Mouse (Mus musculus): ENCODE data around the gene Syvn1. TPM values are rescaled to one million over a fixed set of nuclear protein-coding genes. Genes with fewer than 3 reads are reported as not detected.

Syvn1 gene
- polyA plus RNA-seq (2015; fragmentation: Nextera tagmentation; extraction: Ambion mirVana): 17.7 and 21.3 TPM in 2 replicates

- Histone ChIP-seq H3K9ac (ENCODE audit: low read depth, low read length) (peak within 1 kb of the TSS; percentile 77), H3K4me2 (replicated peaks; ENCODE audit: low read depth) (peak within 1 kb of the TSS; percentile 90), H3K9me3 (ENCODE audit: control insufficient read depth) (no peaks in the 10 kb centered on the region), H3K27me3 (replicated peaks; ENCODE audit: control insufficient read depth, insufficient read depth, low read length) (no peaks in the 10 kb centered on the region), H3K27ac (ENCODE audit: low read depth, low read length) (peak within 1 kb of the TSS; percentile 97), H3K4me1 (replicated peaks; ENCODE audit: control insufficient read depth, insufficient read depth, low read length) (no peaks in the 10 kb centered on the region; the same call in 1 of the 2 replicates), H3K36me3 (ENCODE audit: control insufficient read depth, insufficient read depth) (peaks cover 33% of the 10 kb centered on the region), H3K4me3 (ENCODE audit: low read depth, low read length) (peak within 1 kb of the TSS; percentile 87)
- ATAC-seq: peak; percentile 87
- TF ChIP-seq CTCF (IDR thresholded peaks at IDR 0.05; ENCODE audit: low read depth): 0 out of 2 replicates have a peak, but pooled peaks have one; percentile 10
- under 1% methylated on average over 65 of the region's 65 CpGs for WGBS
These were observed at the start of gene Syvn1 for GRCm38 (mm10) chr19:6046294-6047153. Gene Syvn1, plus strand, starts transcription at chr19:6046576.

GRCm38 (mm10) chr19:5998180-5998579 lies 48.2 kb upstream of the Syvn1 start:
- H3K36me3 ChIP-seq (ENCODE audit: control insufficient read depth, insufficient read depth): peaks cover 40% of the 10 kb centered on the region
- no peak overlapping the region for H3K27ac ChIP-seq (ENCODE audit: low read depth, low read length)
- no peaks in the 10 kb centered on the region for H3K4me1 ChIP-seq (replicated peaks; ENCODE audit: control insufficient read depth, insufficient read depth, low read length)
- peak; percentile 46 for TF ChIP-seq CTCF (IDR thresholded peaks at IDR 0.05; ENCODE audit: low read depth)
- 89% methylated on average over 3 of the region's 3 CpGs for WGBS
- H3K27me3 ChIP-seq (replicated peaks; ENCODE audit: control insufficient read depth, insufficient read depth, low read length): no peaks in the 10 kb centered on the region
- H3K4me3 ChIP-seq (ENCODE audit: low read depth, low read length): no peak overlapping the region
- H3K9ac ChIP-seq (ENCODE audit: low read depth, low read length): no peak overlapping the region
- H3K4me2 ChIP-seq (replicated peaks; ENCODE audit: low read depth): no peak overlapping the region
- no peaks in the 10 kb centered on the region for H3K9me3 ChIP-seq (ENCODE audit: control insufficient read depth)
- no peak for ATAC-seq

GRCm38 (mm10) chr19:5999969-6000368 lies 46.4 kb upstream of the Syvn1 start:
- Histone ChIP-seq H3K4me3 (ENCODE audit: low read depth, low read length) (no peak overlapping the region), H3K4me2 (replicated peaks; ENCODE audit: low read depth) (no peak overlapping the region), H3K27ac (ENCODE audit: low read depth, low read length) (no peak overlapping the region), H3K9ac (ENCODE audit: low read depth, low read length) (no peak overlapping the region), H3K4me1 (replicated peaks; ENCODE audit: control insufficient read depth, insufficient read depth, low read length) (no peaks in the 10 kb centered on the region), H3K36me3 (ENCODE audit: control insufficient read depth, insufficient read depth) (peaks cover 22% of the 10 kb centered on the region), H3K9me3 (ENCODE audit: control insufficient read depth) (no peaks in the 10 kb centered on the region), H3K27me3 (replicated peaks; ENCODE audit: control insufficient read depth, insufficient read depth, low read length) (no peaks in the 10 kb centered on the region)
- no peak for TF ChIP-seq CTCF (IDR thresholded peaks at IDR 0.05; ENCODE audit: low read depth)
- no peak for ATAC-seq
- WGBS: 72% methylated on average over 5 of the region's 5 CpGs

- Histone ChIP-seq H3K9me3 (ENCODE audit: control insufficient read depth) (no peaks in the 10 kb centered on the region), H3K36me3 (ENCODE audit: control insufficient read depth, insufficient read depth) (peaks cover 18% of the 10 kb centered on the region), H3K4me2 (replicated peaks; ENCODE audit: low read depth) (no peak overlapping the region), H3K4me1 (replicated peaks; ENCODE audit: control insufficient read depth, insufficient read depth, low read length) (no peaks in the 10 kb centered on the region), H3K27me3 (replicated peaks; ENCODE audit: control insufficient read depth, insufficient read depth, low read length) (no peaks in the 10 kb centered on the region), H3K9ac (ENCODE audit: low read depth, low read length) (no peak overlapping the region; the same call in 1 of the 2 replicates), H3K27ac (ENCODE audit: low read depth, low read length) (no peak overlapping the region), H3K4me3 (ENCODE audit: low read depth, low read length) (no peak overlapping the region)
- no peak for ATAC-seq
- TF ChIP-seq CTCF (IDR thresholded peaks at IDR 0.05; ENCODE audit: low read depth): no peak
- 73% methylated on average over 11 of the region's 11 CpGs for WGBS
These were observed 40.8 kb upstream of the Syvn1 start for GRCm38 (mm10) chr19:6005541-6005940.

- TF ChIP-seq CTCF (IDR thresholded peaks at IDR 0.05; ENCODE audit: low read depth): no peak
- WGBS: 38% methylated on average over 13 of the region's 13 CpGs
- H3K4me3 ChIP-seq (ENCODE audit: low read depth, low read length): no peak overlapping the region
- no peaks in the 10 kb centered on the region for H3K4me1 ChIP-seq (replicated peaks; ENCODE audit: control insufficient read depth, insufficient read depth, low read length)
- peak; percentile 94 for ATAC-seq
- H3K36me3 ChIP-seq (ENCODE audit: control insufficient read depth, insufficient read depth): peaks cover 26% of the 10 kb centered on the region
- H3K9me3 ChIP-seq (ENCODE audit: control insufficient read depth): no peaks in the 10 kb centered on the region
- H3K9ac ChIP-seq (ENCODE audit: low read depth, low read length): no peak overlapping the region
- H3K4me2 ChIP-seq (replicated peaks; ENCODE audit: low read depth): peak overlapping the region; percentile 38; the same call in 1 of the 2 replicates
- no peaks in the 10 kb centered on the region for H3K27me3 ChIP-seq (replicated peaks; ENCODE audit: control insufficient read depth, insufficient read depth, low read length)
- no peak overlapping the region for H3K27ac ChIP-seq (ENCODE audit: low read depth, low read length)
These were observed 39.4 kb upstream of the Syvn1 start for GRCm38 (mm10) chr19:6007013-6007412.

GRCm38 (mm10) chr19:6009137-6009536 lies 37.2 kb upstream of the Syvn1 start:
- Histone ChIP-seq H3K36me3 (ENCODE audit: control insufficient read depth, insufficient read depth) (peaks cover 26% of the 10 kb centered on the region), H3K4me2 (replicated peaks; ENCODE audit: low read depth) (no peak overlapping the region), H3K4me3 (ENCODE audit: low read depth, low read length) (no peak overlapping the region), H3K27ac (ENCODE audit: low read depth, low read length) (no peak overlapping the region), H3K27me3 (replicated peaks; ENCODE audit: control insufficient read depth, insufficient read depth, low read length) (no peaks in the 10 kb centered on the region), H3K4me1 (replicated peaks; ENCODE audit: control insufficient read depth, insufficient read depth, low read length) (no peaks in the 10 kb centered on the region), H3K9ac (ENCODE audit: low read depth, low read length) (no peak overlapping the region), H3K9me3 (ENCODE audit: control insufficient read depth) (no peaks in the 10 kb centered on the region)
- 87% methylated on average over 8 of the region's 8 CpGs for WGBS
- ATAC-seq: no peak
- TF ChIP-seq CTCF (IDR thresholded peaks at IDR 0.05; ENCODE audit: low read depth): no peak

All from intestine, postnatal 0 days (tissue).